Mouse (Mus musculus): ENCODE results near the gene Ap1g1. TPM values are rescaled to one million over a fixed set of nuclear protein-coding genes. Genes with fewer than 3 reads are reported as not detected.
"Not testable (repeated sequence)": the region's sequence is repeated elsewhere in the genome, so short reads cannot be mapped to it uniquely, and the experiment has no call there.

Ap1g1 gene
- polyA plus RNA-seq, 1 experiment, result 16.5 TPM

- H3K4me3 ChIP-seq (ENCODE audit: extremely low read depth, insufficient read depth, insufficient read length), result peak overlapping the region; percentile 97
- no peaks in the 10 kb centered on the region for H3K36me3 ChIP-seq (ENCODE audit: control insufficient read depth, insufficient read depth, low read length)
- under 1% methylated on average over 77 of the region's 78 CpGs for WGBS
- no peaks in the 10 kb centered on the region for H3K27me3 ChIP-seq (ENCODE audit: control insufficient read depth, insufficient read depth, low read length)
- DNase-seq (ENCODE audit: low read depth in 1 of 2, low spot score in 2 of 2), result peak in 1 of 2 experiments; percentile 20
- H3K4me1 ChIP-seq (ENCODE audit: control insufficient read depth, insufficient read depth, insufficient read length), result peaks cover 12% of the 10 kb centered on the region
- no peak for TF ChIP-seq POLR2A (IDR thresholded peaks at IDR 0.05; ENCODE audit: low read depth, low read length)
- TF ChIP-seq CTCF (IDR thresholded peaks at IDR 0.05; ENCODE audit: extremely low read depth, insufficient read depth, insufficient read length, insufficient replicate concordance), result no peak
- H3K27ac ChIP-seq (ENCODE audit: insufficient read depth, low read length), result peak overlapping the region; percentile 85
These were observed 90.5 kb downstream of the Ap1g1 start for GRCm38 (mm10) chr8:109868680-109869361.

GRCm38 (mm10) chr8:109871056-109871455, 92.7 kb downstream of the Ap1g1 start:
- H3K36me3 ChIP-seq (ENCODE audit: control insufficient read depth, insufficient read depth, low read length), result no peaks in the 10 kb centered on the region
- DNase-seq (ENCODE audit: low read depth in 1 of 2, low spot score in 2 of 2), result no peak
- H3K27ac ChIP-seq (ENCODE audit: insufficient read depth, low read length), result no peak overlapping the region
- WGBS, result 70% methylated on average over 1 of the region's 1 CpGs
- H3K27me3 ChIP-seq (ENCODE audit: control insufficient read depth, insufficient read depth, low read length), result no peaks in the 10 kb centered on the region
- no peak overlapping the region for H3K4me3 ChIP-seq (ENCODE audit: extremely low read depth, insufficient read depth, insufficient read length)
- no peak for TF ChIP-seq POLR2A (IDR thresholded peaks at IDR 0.05; ENCODE audit: low read depth, low read length)
- TF ChIP-seq CTCF (IDR thresholded peaks at IDR 0.05; ENCODE audit: extremely low read depth, insufficient read depth, insufficient read length, insufficient replicate concordance), result no peak
- H3K4me1 ChIP-seq (ENCODE audit: control insufficient read depth, insufficient read depth, insufficient read length), result peaks cover 7% of the 10 kb centered on the region

GRCm38 (mm10) chr8:109873800-109874199, 95.4 kb downstream of the Ap1g1 start:
- not testable (repeated sequence) for DNase-seq (ENCODE audit: low read depth in 1 of 2, low spot score in 2 of 2); H3K27me3 ChIP-seq (ENCODE audit: control insufficient read depth, insufficient read depth, low read length); H3K27ac ChIP-seq (ENCODE audit: insufficient read depth, low read length); H3K4me1 ChIP-seq (ENCODE audit: control insufficient read depth, insufficient read depth, insufficient read length); H3K4me3 ChIP-seq (ENCODE audit: extremely low read depth, insufficient read depth, insufficient read length); H3K36me3 ChIP-seq (ENCODE audit: control insufficient read depth, insufficient read depth, low read length)
- 89% methylated on average over 3 of the region's 3 CpGs for WGBS

GRCm38 (mm10) chr8:109880012-109880662, 101.8 kb downstream of the Ap1g1 start:
- H3K4me1 ChIP-seq (ENCODE audit: control insufficient read depth, insufficient read depth, insufficient read length), result no peaks in the 10 kb centered on the region
- no peak for TF ChIP-seq CTCF (IDR thresholded peaks at IDR 0.05; ENCODE audit: extremely low read depth, insufficient read depth, insufficient read length, insufficient replicate concordance)
- TF ChIP-seq POLR2A (IDR thresholded peaks at IDR 0.05; ENCODE audit: low read depth, low read length), result no peak
- 93% methylated on average over 5 of the region's 5 CpGs for WGBS
- H3K36me3 ChIP-seq (ENCODE audit: control insufficient read depth, insufficient read depth, low read length), result peaks cover 9% of the 10 kb centered on the region; the same call in 1 of the 2 replicates
- no peak overlapping the region for H3K27ac ChIP-seq (ENCODE audit: insufficient read depth, low read length)
- H3K4me3 ChIP-seq (ENCODE audit: extremely low read depth, insufficient read depth, insufficient read length), result no peak overlapping the region
- no peak for DNase-seq (ENCODE audit: low read depth in 1 of 2, low spot score in 2 of 2)
- no peaks in the 10 kb centered on the region for H3K27me3 ChIP-seq (ENCODE audit: control insufficient read depth, insufficient read depth, low read length)

- no peaks in the 10 kb centered on the region for H3K27me3 ChIP-seq (ENCODE audit: control insufficient read depth, insufficient read depth, low read length)
- no peak overlapping the region for H3K4me3 ChIP-seq (ENCODE audit: extremely low read depth, insufficient read depth, insufficient read length)
- H3K36me3 ChIP-seq (ENCODE audit: control insufficient read depth, insufficient read depth, low read length), result peaks cover 4% of the 10 kb centered on the region; the same call in 1 of the 2 replicates
- no peak overlapping the region for H3K27ac ChIP-seq (ENCODE audit: insufficient read depth, low read length)
- no peak for DNase-seq (ENCODE audit: low read depth in 1 of 2, low spot score in 2 of 2)
- H3K4me1 ChIP-seq (ENCODE audit: control insufficient read depth, insufficient read depth, insufficient read length), result no peaks in the 10 kb centered on the region
- TF ChIP-seq CTCF (IDR thresholded peaks at IDR 0.05; ENCODE audit: extremely low read depth, insufficient read depth, insufficient read length, insufficient replicate concordance), result no peak
These were observed 106.9 kb downstream of the Ap1g1 start for GRCm38 (mm10) chr8:109885294-109885693.

GRCm38 (mm10) chr8:109889211-109889610, 110.9 kb downstream of the Ap1g1 start:
- Histone ChIP-seq H3K36me3 (ENCODE audit: control insufficient read depth, insufficient read depth, low read length) (peaks cover 1% of the 10 kb centered on the region; the same call in 1 of the 2 replicates), H3K4me1 (ENCODE audit: control insufficient read depth, insufficient read depth, insufficient read length) (no peaks in the 10 kb centered on the region), H3K27ac (ENCODE audit: insufficient read depth, low read length) (no peak overlapping the region), H3K27me3 (ENCODE audit: control insufficient read depth, insufficient read depth, low read length) (no peaks in the 10 kb centered on the region), H3K4me3 (ENCODE audit: extremely low read depth, insufficient read depth, insufficient read length) (no peak overlapping the region)
- no peak for DNase-seq (ENCODE audit: low read depth in 1 of 2, low spot score in 2 of 2)
- TF ChIP-seq CTCF (IDR thresholded peaks at IDR 0.05; ENCODE audit: extremely low read depth, insufficient read depth, insufficient read length, insufficient replicate concordance) (no peak), POLR2A (IDR thresholded peaks at IDR 0.05; ENCODE audit: low read depth, low read length) (no peak)
- WGBS, result 86% methylated on average over 1 of the region's 1 CpGs
